Mouse (Mus musculus): ENCODE results near the gene Spata5.

Spata5 gene

GRCm38 (mm10) chr3:37419458-37419991, at the start of gene Spata5:
Gene Spata5, plus strand, starts transcription at chr3:37419896.
- peak; percentile 99 for DNase-seq

- DNase-seq = no peak
These were observed 49.3 kb upstream of the Spata5 start for GRCm38 (mm10) chr3:37370407-37370806.

- DNase-seq = no peak
These were observed 46.0 kb upstream of the Spata5 start for GRCm38 (mm10) chr3:37373712-37374111.

- DNase-seq = no peak
These were observed 41.8 kb upstream of the Spata5 start for GRCm38 (mm10) chr3:37377926-37378325.

GRCm38 (mm10) chr3:37378412-37378811, 41.3 kb upstream of the Spata5 start:
- DNase-seq = no peak

- peak; percentile 4 for DNase-seq
These were observed 40.5 kb upstream of the Spata5 start for GRCm38 (mm10) chr3:37379201-37379600.

GRCm38 (mm10) chr3:37379930-37380881, 39.5 kb upstream of the Spata5 start:
- no peak for DNase-seq

GRCm38 (mm10) chr3:37381457-37381856, 38.2 kb upstream of the Spata5 start:
- DNase-seq = no peak

GRCm38 (mm10) chr3:37383096-37383765, 36.5 kb upstream of the Spata5 start:
- DNase-seq = no peak

- no peak for DNase-seq
These were observed 32.4 kb upstream of the Spata5 start for GRCm38 (mm10) chr3:37387310-37387709.

- DNase-seq = no peak
These were observed 22.6 kb upstream of the Spata5 start for GRCm38 (mm10) chr3:37396930-37397608.

GRCm38 (mm10) chr3:37397646-37398045, 22.1 kb upstream of the Spata5 start:
- no peak for DNase-seq

GRCm38 (mm10) chr3:37398661-37399395, 20.9 kb upstream of the Spata5 start:
- no peak for DNase-seq

GRCm38 (mm10) chr3:37401729-37402610, 17.7 kb upstream of the Spata5 start:
- DNase-seq = no peak

GRCm38 (mm10) chr3:37407598-37407997, 12.1 kb upstream of the Spata5 start:
- no peak for DNase-seq

- no peak for DNase-seq
These were observed 6.2 kb upstream of the Spata5 start for GRCm38 (mm10) chr3:37413446-37413845.

GRCm38 (mm10) chr3:37414413-37414960, 5.2 kb upstream of the Spata5 start:
- peak; percentile 72 for DNase-seq

GRCm38 (mm10) chr3:37418341-37418740, 1.4 kb upstream of the Spata5 start:
- no peak for DNase-seq

GRCm38 (mm10) chr3:37418961-37419457, 687 bp upstream of the Spata5 start:
- peak; percentile 86 for DNase-seq

GRCm38 (mm10) chr3:37420072-37420471, 376 bp downstream of the Spata5 start, which contains the start of gene Nudt6:
Gene Nudt6, minus strand, starts transcription at chr3:37420211.
- peak; percentile 94 for DNase-seq

GRCm38 (mm10) chr3:37420641-37421040, 945 bp downstream of the Spata5 start:
- no peak for DNase-seq

All from thymus, postnatal 14 days (tissue).